Mouse (Mus musculus) ES-CJ7 (cell line): ENCODE data around the gene Elmo2.
A peak's percentile ranks its signal among the peaks of the same experiment; 100 is the strongest.

ENCODE experiments used
- DNase-seq: peaks from one replicate; pipeline ENCODE4 v3.0.0; 2011; ENCODE audit warnings: low read depth, low spot score

Gene Elmo2

GRCm38 (mm10) chr2:165258321-165258720 is 68.0 kb downstream of the Elmo2 start:
- no peak for DNase-seq

GRCm38 (mm10) chr2:165257151-165257834 is 69.0 kb downstream of the Elmo2 start:
- no peak for DNase-seq

- DNase-seq = no peak
Measured at GRCm38 (mm10) chr2:165256213-165256612, 70.1 kb downstream of the Elmo2 start.

GRCm38 (mm10) chr2:165253867-165254266 is 72.4 kb downstream of the Elmo2 start:
- DNase-seq = no peak

GRCm38 (mm10) chr2:165253269-165253668 is 73.0 kb downstream of the Elmo2 start:
- DNase-seq = no peak

- DNase-seq = no peak
Measured at GRCm38 (mm10) chr2:165252801-165253200, 73.5 kb downstream of the Elmo2 start.

- no peak for DNase-seq
Measured at GRCm38 (mm10) chr2:165252381-165252780, 73.9 kb downstream of the Elmo2 start.

GRCm38 (mm10) chr2:165250903-165251302 is 75.4 kb downstream of the Elmo2 start:
- no peak for DNase-seq

- DNase-seq = no peak
Measured at GRCm38 (mm10) chr2:165248967-165249366, 77.3 kb downstream of the Elmo2 start.

GRCm38 (mm10) chr2:165246349-165246748 is 79.9 kb downstream of the Elmo2 start:
- DNase-seq = no peak

- DNase-seq = no peak
Measured at GRCm38 (mm10) chr2:165243122-165243720, 83.1 kb downstream of the Elmo2 start.

- DNase-seq = no peak
Measured at GRCm38 (mm10) chr2:165242575-165242974, 83.7 kb downstream of the Elmo2 start.

GRCm38 (mm10) chr2:165241786-165242185 is 84.5 kb downstream of the Elmo2 start:
- DNase-seq = no peak

- DNase-seq = no peak
Measured at GRCm38 (mm10) chr2:165240371-165240770, 85.9 kb downstream of the Elmo2 start.

GRCm38 (mm10) chr2:165239533-165240144 is 86.6 kb downstream of the Elmo2 start:
- peak; percentile 50 for DNase-seq

GRCm38 (mm10) chr2:165238416-165239145 is 87.7 kb downstream of the Elmo2 start:
- DNase-seq = no peak
